Mouse (Mus musculus) CH12.LX (cell line): Measurements from ENCODE around the gene Sgpp1.

Experiments used
- CHD2 ChIP-seq: IDR thresholded peaks from 2 replicates; pipeline ENCODE4 v1.6.1; 2011; ENCODE audit warnings: low read length, improper control_type of control experiment
- CTCF ChIP-seq, 2 experiments: IDR thresholded peaks in 1 of 2; conservative IDR thresholded peaks in 1 of 2; 2 replicates each; pipeline ENCODE4 v1.5.1; 2011 to 2012; ENCODE audit warnings: low read depth in 2 of 2, low read length in 2 of 2, improper control_type of control experiment in 1 of 2, inconsistent platforms in 1 of 2, mild to moderate bottlenecking in 1 of 2, moderate library complexity in 1 of 2
- E2F4 ChIP-seq: IDR thresholded peaks from 2 replicates; pipeline ENCODE4 v1.6.1; 2011; ENCODE audit warnings: low read depth, low read length, improper control_type of control experiment; ENCODE audit not compliant: insufficient replicate concordance
- EP300 ChIP-seq: IDR thresholded peaks from 2 replicates; pipeline ENCODE4 v1.6.1; 2011; ENCODE audit warnings: low read length, improper control_type of control experiment
- HCFC1 ChIP-seq: IDR thresholded peaks from 2 replicates; pipeline ENCODE4 v1.6.1; 2012; ENCODE audit warnings: low read depth, mild to moderate bottlenecking, inconsistent platforms, low read length, improper control_type of control experiment
- MAZ ChIP-seq: IDR thresholded peaks from 2 replicates; pipeline ENCODE4 v1.6.1; 2012; ENCODE audit warnings: low read depth, mild to moderate bottlenecking, inconsistent platforms, low read length, improper control_type of control experiment, moderate library complexity
- MEF2A ChIP-seq: IDR thresholded peaks from 2 replicates; pipeline ENCODE4 v1.6.1; 2014; ENCODE audit warnings: low read depth, mild to moderate bottlenecking, inconsistent platforms, low read length, improper control_type of control experiment, borderline replicate concordance
- POLR2A ChIP-seq: IDR thresholded peaks from 2 replicates; pipeline ENCODE4 v1.6.1; 2011; ENCODE audit warnings: low read depth, mild to moderate bottlenecking, improper control_type of control experiment, low read length
- TCF12 ChIP-seq: IDR thresholded peaks from 2 replicates; pipeline ENCODE4 v1.6.1; 2014; ENCODE audit warnings: low read depth, mild to moderate bottlenecking, inconsistent platforms, low read length, improper control_type of control experiment
- USF1 ChIP-seq: IDR thresholded peaks from 2 replicates; pipeline ENCODE4 v1.6.1; 2014; ENCODE audit warnings: low read depth, mild to moderate bottlenecking, inconsistent platforms, low read length, improper control_type of control experiment
- ZC3H11A ChIP-seq: IDR thresholded peaks from 2 replicates; pipeline ENCODE4 v1.6.1; 2012; ENCODE audit warnings: low read depth, mild to moderate bottlenecking, inconsistent platforms, low read length, improper control_type of control experiment
- ZNF384 ChIP-seq: IDR thresholded peaks from 2 replicates; pipeline ENCODE4 v1.6.1; 2012; ENCODE audit warnings: low read depth, low read length, improper control_type of control experiment, inconsistent platforms

GRCm38 (mm10) chr12:75678393-75678792 lies 57.1 kb downstream of the Sgpp1 start:
- TF ChIP-seq EP300 (no peak), TCF12 (no peak), ZNF384 (no peak), POLR2A (no peak), CTCF (conservative IDR thresholded peaks at IDR 0.05 in 1 of 2, IDR thresholded peaks at IDR 0.05 in 1 of 2; ENCODE audit: low read depth in 2 of 2, low read length in 2 of 2) (no peak), CHD2 (no peak), MAZ (no peak), USF1 (no peak), E2F4 (no peak), MEF2A (no peak), HCFC1 (no peak), ZC3H11A (no peak)
